Mouse (Mus musculus): ENCODE measurements around the gene Gart.

- no peak for TF ChIP-seq NELFE (IDR thresholded peaks at IDR 0.05; ENCODE audit: low read depth, low read length)
- no peak for TF ChIP-seq GATA1 (IDR thresholded peaks at IDR 0.05; ENCODE audit: low read depth, low read length)
- no peak for TF ChIP-seq MAZ (IDR thresholded peaks at IDR 0.05; ENCODE audit: low read depth, low read length)
- peak; percentile 3; the same call in 1 of the 2 replicates for TF ChIP-seq SIN3A (IDR thresholded peaks at IDR 0.05; ENCODE audit: low read length)
- no peak for TF ChIP-seq CTCF (IDR thresholded peaks at IDR 0.05 in 2 of 3, conservative IDR thresholded peaks at IDR 0.05 in 1 of 3; ENCODE audit: control insufficient read depth in 1 of 3, insufficient read depth in 1 of 3, low read depth in 2 of 3, low read length in 3 of 3, poor library complexity in 1 of 3, severe bottlenecking in 1 of 3)
- no peak for TF ChIP-seq GABPA (IDR thresholded peaks at IDR 0.05; ENCODE audit: low read depth, low read length)
- TF ChIP-seq MYC (IDR thresholded peaks at IDR 0.05; ENCODE audit: low read depth, low read length) = no peak
- TF ChIP-seq POLR2A (IDR thresholded peaks at IDR 0.05; ENCODE audit: control insufficient read depth in 1 of 2, insufficient read depth in 1 of 2, low read depth in 1 of 2, low read length in 2 of 2, poor library complexity in 1 of 2) = no peak
- no peak for TF ChIP-seq ZNF384 (IDR thresholded peaks at IDR 0.05; ENCODE audit: low read depth, low read length)
- no peak for TF ChIP-seq KAT2A (conservative IDR thresholded peaks at IDR 0.05; ENCODE audit: low read depth, low read length)
- no peak for TF ChIP-seq JUND (IDR thresholded peaks at IDR 0.05; ENCODE audit: low read depth, low read length)
These were observed 1.4 kb upstream of the Gart start for GRCm38 (mm10) chr16:91648220-91648550.
